Mouse (Mus musculus): Measurements from ENCODE around the gene Xrcc5. TPM values are rescaled to one million over a fixed set of nuclear protein-coding genes. Genes with fewer than 3 reads are reported as not detected.
A peak's percentile ranks its signal among the peaks of the same experiment; 100 is the strongest.

Gene Xrcc5
- polyA plus RNA-seq, 1 experiment: 25.0 TPM

- Histone ChIP-seq H3K36me3 (ENCODE audit: control insufficient read depth, insufficient read depth) (no peaks in the 10 kb centered on the region), H3K4me3 (ENCODE audit: insufficient read depth, poor library complexity, severe bottlenecking) (no peak overlapping the region), H3K79me2 (ENCODE audit: control insufficient read depth, insufficient read depth) (no peaks in the 10 kb centered on the region), H3K27me3 (ENCODE audit: control insufficient read depth, insufficient read depth, insufficient read length) (no peaks in the 10 kb centered on the region), H3ac (ENCODE audit: control insufficient read depth, insufficient read length, low read depth) (no peak overlapping the region), H3K79me3 (ENCODE audit: low read depth) (no peaks in the 10 kb centered on the region)
- no peak for TF ChIP-seq CTCF (IDR thresholded peaks at IDR 0.05; ENCODE audit: control insufficient read depth, insufficient read depth, insufficient read length)
- peak; percentile 88 for TF ChIP-seq MYOD1 (IDR thresholded peaks at IDR 0.05; ENCODE audit: control insufficient read depth, insufficient read length, low read depth)
These were observed 111.8 kb downstream of the Xrcc5 start for GRCm38 (mm10) chr1:72418744-72419655.

GRCm38 (mm10) chr1:72420220-72420619 is 113.0 kb downstream of the Xrcc5 start:
- no peaks in the 10 kb centered on the region for H3K27me3 ChIP-seq (ENCODE audit: control insufficient read depth, insufficient read depth, insufficient read length)
- H3ac ChIP-seq (ENCODE audit: control insufficient read depth, insufficient read length, low read depth): no peak overlapping the region
- no peaks in the 10 kb centered on the region for H3K36me3 ChIP-seq (ENCODE audit: control insufficient read depth, insufficient read depth)
- H3K4me3 ChIP-seq (ENCODE audit: insufficient read depth, poor library complexity, severe bottlenecking): no peak overlapping the region
- no peaks in the 10 kb centered on the region for H3K79me2 ChIP-seq (ENCODE audit: control insufficient read depth, insufficient read depth)
- no peaks in the 10 kb centered on the region for H3K79me3 ChIP-seq (ENCODE audit: low read depth)
- TF ChIP-seq MYOG (IDR thresholded peaks at IDR 0.05; ENCODE audit: control insufficient read depth, extremely low read depth, insufficient read length): no peak
- TF ChIP-seq CEBPB (IDR thresholded peaks at IDR 0.05; ENCODE audit: low read depth): peak; percentile 79

DNA sequence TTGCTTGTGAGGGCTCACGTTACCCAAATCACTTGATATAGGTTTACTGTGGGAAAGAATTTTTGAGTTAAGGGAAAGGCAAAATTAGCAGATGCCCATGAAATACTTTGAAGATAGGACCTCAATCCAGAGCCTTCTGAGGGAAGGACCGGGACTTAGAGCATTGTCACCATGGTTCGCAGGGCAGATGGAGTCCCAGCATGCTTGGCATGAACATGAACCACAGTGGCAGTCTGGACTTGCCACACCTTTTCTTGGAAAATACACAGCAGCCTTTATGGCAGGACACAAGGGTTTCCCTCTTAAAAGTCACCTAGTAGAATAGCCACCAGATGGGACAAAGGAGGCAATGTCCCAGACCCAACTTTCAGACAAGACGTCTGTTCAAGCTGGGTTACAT is 114.9 kb downstream of the Xrcc5 start:
- H3K79me3 ChIP-seq (ENCODE audit: low read depth): no peaks in the 10 kb centered on the region
- H3K27me3 ChIP-seq (ENCODE audit: control insufficient read depth, insufficient read depth, insufficient read length): no peaks in the 10 kb centered on the region
- H3K36me3 ChIP-seq (ENCODE audit: control insufficient read depth, insufficient read depth): no peaks in the 10 kb centered on the region
- H3ac ChIP-seq (ENCODE audit: control insufficient read depth, insufficient read length, low read depth): no peak overlapping the region
- H3K79me2 ChIP-seq (ENCODE audit: control insufficient read depth, insufficient read depth): no peaks in the 10 kb centered on the region
- H3K4me3 ChIP-seq (ENCODE audit: insufficient read depth, poor library complexity, severe bottlenecking): no peak overlapping the region
- TF ChIP-seq CTCF (IDR thresholded peaks at IDR 0.05; ENCODE audit: control insufficient read depth, insufficient read depth, insufficient read length) (no peak), FOSL1 (IDR thresholded peaks at IDR 0.05; ENCODE audit: insufficient read depth, low read length, poor library complexity, severe bottlenecking) (no peak), CEBPB (IDR thresholded peaks at IDR 0.05; ENCODE audit: low read depth) (no peak), USF1 (IDR thresholded peaks at IDR 0.05; ENCODE audit: low read depth) (no peak), MAX (IDR thresholded peaks at IDR 0.05) (no peak), MYOG (IDR thresholded peaks at IDR 0.05; ENCODE audit: control insufficient read depth, extremely low read depth, insufficient read length) (no peak), MYOD1 (IDR thresholded peaks at IDR 0.05; ENCODE audit: control insufficient read depth, insufficient read length, low read depth) (no peak)

DNA sequence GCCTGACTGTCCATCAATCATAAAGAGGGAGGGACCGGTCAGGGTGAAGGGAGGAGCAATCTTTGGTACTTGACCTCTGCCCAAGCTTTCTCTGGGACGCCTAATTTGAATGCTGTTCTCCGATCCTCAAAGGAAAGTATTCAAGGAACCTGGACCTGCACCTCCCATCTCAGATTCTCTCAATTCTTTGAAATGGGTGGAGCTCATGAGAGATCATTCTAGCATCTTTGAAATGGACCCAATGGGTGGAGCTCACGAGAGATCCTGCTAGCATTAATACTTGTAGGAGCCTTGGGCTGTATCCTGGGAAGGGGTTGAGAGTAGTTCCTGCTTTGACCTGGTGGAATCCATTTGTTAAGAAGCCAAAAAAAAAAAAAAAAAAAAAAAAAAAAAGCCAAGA is 119.2 kb downstream of the Xrcc5 start:
- Histone ChIP-seq H3K4me3 (ENCODE audit: insufficient read depth, poor library complexity, severe bottlenecking) (no peak overlapping the region), H3K36me3 (ENCODE audit: control insufficient read depth, insufficient read depth) (no peaks in the 10 kb centered on the region), H3K79me3 (ENCODE audit: low read depth) (no peaks in the 10 kb centered on the region), H3K27me3 (ENCODE audit: control insufficient read depth, insufficient read depth, insufficient read length) (no peaks in the 10 kb centered on the region), H3K79me2 (ENCODE audit: control insufficient read depth, insufficient read depth) (no peaks in the 10 kb centered on the region), H3ac (ENCODE audit: control insufficient read depth, insufficient read length, low read depth) (no peak overlapping the region)
- TF ChIP-seq MYOD1 (IDR thresholded peaks at IDR 0.05; ENCODE audit: control insufficient read depth, insufficient read length, low read depth) (no peak), MYOG (IDR thresholded peaks at IDR 0.05; ENCODE audit: control insufficient read depth, extremely low read depth, insufficient read length) (no peak), MAX (IDR thresholded peaks at IDR 0.05) (no peak), CEBPB (IDR thresholded peaks at IDR 0.05; ENCODE audit: low read depth) (no peak), FOSL1 (IDR thresholded peaks at IDR 0.05; ENCODE audit: insufficient read depth, low read length, poor library complexity, severe bottlenecking) (no peak), CTCF (IDR thresholded peaks at IDR 0.05; ENCODE audit: control insufficient read depth, insufficient read depth, insufficient read length) (no peak), USF1 (IDR thresholded peaks at IDR 0.05; ENCODE audit: low read depth) (no peak)

GRCm38 (mm10) chr1:72428526-72428925 is 121.3 kb downstream of the Xrcc5 start:
- TF ChIP-seq CEBPB (IDR thresholded peaks at IDR 0.05; ENCODE audit: low read depth) (no peak), CTCF (IDR thresholded peaks at IDR 0.05; ENCODE audit: control insufficient read depth, insufficient read depth, insufficient read length) (no peak), MAX (IDR thresholded peaks at IDR 0.05) (no peak), MYOG (IDR thresholded peaks at IDR 0.05; ENCODE audit: control insufficient read depth, extremely low read depth, insufficient read length) (no peak), FOSL1 (IDR thresholded peaks at IDR 0.05; ENCODE audit: insufficient read depth, low read length, poor library complexity, severe bottlenecking) (no peak), USF1 (IDR thresholded peaks at IDR 0.05; ENCODE audit: low read depth) (no peak), MYOD1 (IDR thresholded peaks at IDR 0.05; ENCODE audit: control insufficient read depth, insufficient read length, low read depth) (no peak)
- H3K36me3 ChIP-seq (ENCODE audit: control insufficient read depth, insufficient read depth): no peaks in the 10 kb centered on the region
- H3ac ChIP-seq (ENCODE audit: control insufficient read depth, insufficient read length, low read depth): no peak overlapping the region
- H3K79me3 ChIP-seq (ENCODE audit: low read depth): no peaks in the 10 kb centered on the region
- no peak overlapping the region for H3K4me3 ChIP-seq (ENCODE audit: insufficient read depth, poor library complexity, severe bottlenecking)
- no peaks in the 10 kb centered on the region for H3K27me3 ChIP-seq (ENCODE audit: control insufficient read depth, insufficient read depth, insufficient read length)
- H3K79me2 ChIP-seq (ENCODE audit: control insufficient read depth, insufficient read depth): no peaks in the 10 kb centered on the region

Measured in C2C12 (cell line).